Mouse (Mus musculus) induced T-regulatory cell, adult 2 months (primary cell): Measurements from ENCODE around the gene Noa1.

Experiments
- DNase-seq: peaks from one replicate; pipeline ENCODE4 v3.0.0-alpha.2; 2012; ENCODE audit warnings: low read depth

The Noa1 gene

DNA sequence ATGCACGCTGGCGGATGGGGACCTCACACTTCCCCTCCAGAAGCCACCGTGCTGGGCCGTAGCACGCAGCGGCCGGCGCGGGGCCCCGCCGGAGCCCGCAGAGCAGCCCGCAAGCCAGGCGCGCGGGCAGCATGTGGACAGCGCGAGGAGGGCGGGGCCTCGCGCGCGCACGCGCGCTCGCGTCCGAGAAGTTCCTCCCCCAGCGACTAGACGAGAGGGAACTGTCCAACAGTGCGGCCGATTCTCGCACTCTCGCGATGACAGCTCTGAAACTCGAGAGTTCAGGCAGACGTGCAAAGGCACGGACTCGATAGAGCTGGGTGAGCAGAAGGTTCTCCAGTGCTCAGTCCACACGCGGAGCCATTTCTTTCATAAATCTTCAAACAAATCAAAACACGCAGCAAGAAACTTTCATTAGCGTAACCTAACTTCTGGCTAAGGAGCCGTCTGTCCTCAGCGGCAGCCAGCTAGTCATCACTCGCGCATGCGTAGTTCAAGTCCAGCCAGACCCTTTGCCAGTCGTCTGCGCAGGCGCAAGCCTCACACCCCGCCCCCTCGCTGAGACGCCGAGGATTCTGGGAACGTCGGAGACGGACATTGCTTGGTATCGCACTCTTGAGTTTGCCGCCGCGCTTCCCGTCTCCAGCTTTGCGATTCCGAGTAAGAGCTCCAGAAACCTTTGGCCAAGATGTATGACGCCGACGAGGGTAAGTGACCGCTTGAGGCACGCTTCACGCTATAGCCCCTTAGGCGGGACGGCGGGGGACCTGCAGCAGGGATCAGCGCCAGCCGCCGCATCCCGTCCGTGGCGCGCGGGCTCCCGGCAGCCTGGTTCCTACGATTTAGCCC lies at the start of gene Noa1, which contains the start of gene Polr2b:
Gene Noa1, minus strand, starts transcription at position 161 of the 849 bp plus-strand sequence.
Gene Polr2b, plus strand, starts transcription at position 224 of the 849 bp plus-strand sequence.
- DNase-seq = peak; percentile 99

DNA sequence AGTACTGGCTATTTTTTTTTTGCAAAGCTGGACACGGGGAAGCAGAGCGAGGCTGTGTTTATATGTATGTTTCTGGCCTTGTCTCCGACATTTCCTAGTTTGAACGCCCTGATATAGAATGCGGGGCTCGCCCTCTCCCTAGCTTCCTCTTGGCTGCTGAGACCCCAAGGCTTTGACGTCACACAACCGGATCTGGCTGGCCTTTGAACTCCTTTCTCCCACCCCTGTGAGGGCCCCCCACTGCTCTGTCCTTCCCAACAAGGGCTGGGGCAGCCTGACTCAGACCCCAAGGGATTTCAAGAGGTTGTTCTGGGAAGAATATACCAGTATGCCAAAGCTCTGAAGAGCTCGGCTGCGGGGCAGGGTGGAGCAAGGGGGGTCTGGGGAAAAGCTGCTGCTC lies 48.5 kb upstream of the Noa1 start:
- DNase-seq = no peak

DNA sequence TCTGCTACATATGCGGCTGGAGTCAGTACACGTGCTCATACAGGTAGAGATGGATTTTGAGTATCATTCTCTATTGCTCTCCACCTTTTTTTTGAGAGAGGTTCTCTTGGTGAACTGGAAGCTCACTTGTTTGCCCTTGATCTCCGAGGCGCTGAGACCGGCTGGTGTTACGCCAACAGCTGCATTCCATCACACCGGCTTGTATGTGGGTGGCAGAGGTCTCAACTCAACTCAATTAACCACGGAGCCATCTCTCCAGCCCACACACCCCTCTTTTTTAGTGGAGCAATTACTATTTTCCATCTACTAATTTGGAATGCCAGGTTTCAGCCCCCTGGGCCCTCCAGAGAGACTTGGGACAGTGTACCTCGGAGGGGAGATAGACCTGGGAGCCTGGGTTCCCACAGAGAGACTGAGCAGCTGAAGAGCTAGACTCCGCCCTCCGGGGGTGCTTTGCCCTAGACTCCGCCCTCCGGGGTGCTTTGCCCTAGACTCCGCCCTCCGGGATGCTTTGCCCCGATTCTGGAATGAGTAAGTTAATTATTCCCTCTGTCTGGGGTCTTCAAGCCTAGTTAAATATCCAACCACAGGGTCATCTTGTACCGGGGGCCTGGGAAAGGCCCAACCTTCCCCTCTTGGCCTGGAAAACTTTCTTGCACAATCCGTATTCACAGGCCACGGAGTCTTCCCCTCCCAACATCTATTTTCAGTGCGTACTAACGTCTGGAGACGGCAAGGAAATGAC lies 47.7 kb upstream of the Noa1 start:
- DNase-seq = peak; percentile 62

- DNase-seq = no peak
These were observed 45.7 kb upstream of the Noa1 start for GRCm38 (mm10) chr5:77355307-77356265.

DNA sequence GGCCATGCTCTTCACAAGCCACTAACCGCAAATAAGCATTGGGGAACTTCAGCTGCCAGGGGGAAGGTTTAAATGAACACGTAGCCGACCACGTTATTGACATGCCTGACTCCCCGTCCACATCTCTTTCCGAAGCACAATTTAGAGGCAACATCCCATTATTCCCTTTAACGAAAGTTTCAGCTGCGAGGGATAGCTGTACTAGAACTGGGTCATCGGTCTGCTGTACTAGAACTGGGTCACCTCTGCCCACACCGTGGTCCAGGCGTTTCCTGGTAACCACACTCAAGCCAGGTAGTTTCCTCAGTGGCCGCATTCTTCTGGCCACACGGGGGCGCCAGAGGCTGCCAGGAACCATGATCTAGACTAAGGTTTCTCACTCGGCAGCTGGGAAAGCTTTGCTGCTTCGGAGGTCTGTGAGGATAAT lies 44.5 kb upstream of the Noa1 start:
- DNase-seq = peak; percentile 86

- no peak for DNase-seq
These were observed 41.8 kb upstream of the Noa1 start for GRCm38 (mm10) chr5:77351691-77352090.

- DNase-seq = no peak
These were observed 40.2 kb upstream of the Noa1 start for GRCm38 (mm10) chr5:77349971-77350658.

DNA sequence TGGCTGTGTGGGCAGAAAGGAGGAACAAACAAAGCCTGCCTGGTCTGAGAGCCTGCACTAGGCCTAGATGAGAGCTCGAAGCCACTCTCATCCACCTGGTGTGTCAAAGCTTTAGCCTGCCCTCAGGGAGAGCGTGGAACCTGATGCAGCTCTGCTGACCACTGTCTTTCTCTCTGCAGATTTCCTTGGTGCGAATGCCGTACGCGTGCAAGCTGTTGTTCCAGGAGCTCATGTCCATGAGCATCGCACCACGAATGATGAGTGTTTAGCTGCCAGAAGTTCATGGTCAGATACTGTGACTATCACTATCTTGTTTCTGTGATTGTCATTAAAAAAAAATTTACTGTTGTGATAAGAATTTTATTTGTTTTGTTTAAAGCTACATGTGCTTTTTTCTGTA lies 39.0 kb upstream of the Noa1 start:
- no peak for DNase-seq

- DNase-seq = no peak
These were observed 30.1 kb upstream of the Noa1 start for GRCm38 (mm10) chr5:77340033-77340432.

- DNase-seq = peak; percentile 20
These were observed 20.3 kb upstream of the Noa1 start for GRCm38 (mm10) chr5:77330154-77330553.

- DNase-seq = no peak
These were observed 15.1 kb upstream of the Noa1 start for GRCm38 (mm10) chr5:77324936-77325335.

DNA sequence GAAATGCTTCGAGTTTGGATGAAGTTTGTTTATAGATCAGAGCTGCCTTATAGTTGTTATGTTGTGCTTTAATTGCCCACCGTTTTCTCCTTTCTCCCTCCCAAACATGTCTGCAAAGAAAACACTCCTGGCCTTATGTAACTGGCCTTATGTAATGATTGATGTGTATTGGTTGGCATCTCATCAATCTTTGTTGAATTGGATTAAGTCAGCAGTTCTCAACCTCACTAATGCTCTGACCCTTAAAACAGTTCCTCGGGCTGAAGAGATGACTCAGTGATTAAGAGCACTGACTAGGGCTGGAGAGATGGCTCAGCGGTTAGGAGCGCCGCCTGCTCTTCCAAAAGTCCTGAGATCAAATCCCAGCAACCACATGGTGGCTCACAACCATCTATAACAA lies 5.1 kb upstream of the Noa1 start:
- DNase-seq = no peak

GRCm38 (mm10) chr5:77314206-77314605 lies 4.3 kb upstream of the Noa1 start:
- no peak for DNase-seq

DNA sequence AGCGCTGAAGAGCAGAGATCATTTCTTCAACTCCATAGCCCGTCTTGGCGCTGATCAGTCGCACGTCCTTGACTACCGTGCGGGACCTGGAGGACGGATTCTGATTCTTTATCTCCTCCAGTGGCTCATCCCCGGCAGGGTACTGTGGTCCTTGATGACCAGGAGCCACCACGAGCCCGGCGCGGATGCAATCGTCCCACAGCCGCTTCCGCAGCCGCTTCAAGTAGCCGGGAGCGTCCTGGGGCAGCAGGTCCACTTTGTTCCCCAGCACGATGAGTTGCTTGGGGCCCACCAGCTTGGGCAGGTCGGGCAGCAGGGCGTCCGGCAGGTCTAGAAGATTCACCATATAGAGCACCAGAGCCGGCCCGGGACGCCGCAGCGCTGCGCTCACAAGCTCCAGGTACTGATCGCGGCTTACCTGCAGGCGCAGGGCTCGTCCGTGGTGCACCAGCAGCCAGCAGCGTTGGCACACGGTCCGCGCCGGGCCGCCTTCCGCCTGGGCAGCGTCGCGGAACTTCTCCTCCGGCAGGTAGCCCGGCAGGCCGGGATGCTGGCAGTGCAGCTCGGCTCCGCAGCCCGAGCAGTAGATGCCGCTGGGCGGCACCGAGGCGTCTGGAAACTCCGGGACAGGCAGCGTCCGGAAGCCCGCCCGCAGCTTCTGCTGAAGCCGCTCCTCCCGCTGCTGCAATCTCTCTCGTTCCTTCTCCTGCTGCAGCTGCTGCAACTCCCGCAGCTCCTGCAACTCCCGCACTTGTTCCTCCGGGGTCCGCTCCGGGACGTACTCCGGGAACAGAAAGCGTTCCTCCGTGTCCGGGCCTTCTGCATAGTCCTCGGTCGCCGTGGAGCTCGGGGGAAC lies 605 bp downstream of the Noa1 start:
- peak; percentile 78 for DNase-seq

DNA sequence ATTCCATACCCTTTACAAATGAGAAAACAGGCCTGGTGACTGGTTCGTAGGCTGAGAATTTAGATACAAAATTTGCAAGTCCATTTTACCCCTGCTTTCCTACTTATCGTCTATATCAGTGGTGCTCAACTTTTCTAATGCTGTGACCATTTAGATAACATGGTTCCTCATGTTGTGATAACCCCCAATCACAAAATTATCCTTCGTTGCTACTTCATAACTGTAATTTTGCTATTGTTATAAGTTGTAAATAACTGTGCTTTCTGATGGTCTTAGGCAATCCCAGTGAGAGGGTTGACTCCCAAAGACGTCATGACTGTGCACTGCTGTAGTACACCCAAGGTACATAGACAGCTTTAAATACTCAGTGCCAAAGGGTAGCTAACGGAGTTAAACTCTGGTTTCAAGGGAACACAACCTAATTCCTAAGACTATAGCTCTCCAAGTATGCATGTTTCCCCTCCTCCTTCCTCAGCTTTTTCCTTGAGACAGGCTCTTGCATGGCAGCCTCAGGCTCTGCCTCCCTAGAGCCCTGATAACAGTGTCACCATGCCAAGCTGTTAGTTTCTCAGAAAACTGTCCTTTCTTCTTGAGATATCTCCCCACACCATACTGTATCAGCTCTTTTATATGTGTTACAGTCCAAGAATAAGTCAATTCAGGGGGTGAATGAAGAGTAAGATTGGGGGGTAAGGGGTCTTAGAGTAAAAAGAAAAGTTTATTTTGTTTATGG lies 1.9 kb downstream of the Noa1 start:
- no peak for DNase-seq

- no peak for DNase-seq
These were observed 8.5 kb downstream of the Noa1 start for GRCm38 (mm10) chr5:77301296-77301903.

GRCm38 (mm10) chr5:77299486-77299885 lies 10.4 kb downstream of the Noa1 start:
- no peak for DNase-seq

DNA sequence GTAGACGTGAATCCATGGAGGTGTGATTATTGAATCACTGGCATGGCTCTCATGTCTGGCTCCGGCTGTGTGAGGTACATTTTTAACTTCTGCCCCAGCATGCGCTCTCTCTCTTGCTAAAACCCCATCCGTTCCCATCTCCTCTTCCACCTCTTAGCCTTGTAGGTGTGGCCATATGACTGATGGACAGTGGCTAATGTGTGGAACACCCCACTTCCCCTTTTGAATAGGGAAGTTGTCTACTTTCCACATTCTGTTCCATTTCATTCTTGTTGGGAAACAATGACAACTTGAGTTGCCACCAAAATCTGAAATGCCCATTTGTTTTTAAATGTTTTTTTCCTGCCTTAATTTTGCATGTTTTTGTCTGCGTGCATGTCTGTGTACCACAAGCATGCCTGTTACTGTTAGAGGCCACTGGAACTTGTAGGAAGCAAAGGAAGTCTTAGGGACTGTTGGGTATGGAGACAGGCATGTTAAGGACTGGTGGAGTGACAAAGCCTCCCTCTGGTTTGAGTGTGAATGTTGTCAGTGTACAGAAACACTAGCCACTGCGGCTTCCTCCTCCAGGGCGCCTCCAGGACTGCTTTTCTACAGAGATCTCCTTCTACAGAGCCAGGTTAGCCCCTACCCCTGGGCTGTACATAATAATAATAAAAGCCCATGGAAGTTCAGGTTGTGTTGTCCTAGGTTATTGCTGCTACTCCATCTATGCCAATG lies 16.9 kb downstream of the Noa1 start:
- DNase-seq = no peak

GRCm38 (mm10) chr5:77290606-77291005 lies 19.3 kb downstream of the Noa1 start:
- DNase-seq = no peak
